Mouse (Mus musculus): ENCODE measurements around the gene Hexim2. TPM values are rescaled to one million over a fixed set of nuclear protein-coding genes. Genes with fewer than 3 reads are reported as not detected.
A peak's percentile ranks its signal among the peaks of the same experiment; 100 is the strongest.

The Hexim2 gene
- polyA plus RNA-seq (2017; shearing (Covaris generic)): 1 to 10 TPM; 2.2 to 3.6 TPM

GRCm38 (mm10) chr11:103131701-103132575 is at the start of gene Hexim2:
Gene Hexim2, plus strand, starts transcription at chr11:103132429.
- ATAC-seq: no peak

- no peak for ATAC-seq
Observed at GRCm38 (mm10) chr11:103093306-103093705, 38.9 kb upstream of the Hexim2 start.

- no peak for ATAC-seq
Observed at GRCm38 (mm10) chr11:103093862-103094833, 38.1 kb upstream of the Hexim2 start.

- ATAC-seq: no peak
Observed at GRCm38 (mm10) chr11:103095107-103095670, 37.0 kb upstream of the Hexim2 start.

GRCm38 (mm10) chr11:103095801-103096200 is 36.4 kb upstream of the Hexim2 start:
- no peak for ATAC-seq

- ATAC-seq: no peak
Observed at GRCm38 (mm10) chr11:103096979-103097894, 35.0 kb upstream of the Hexim2 start.

GRCm38 (mm10) chr11:103098531-103099190 is 33.6 kb upstream of the Hexim2 start:
- ATAC-seq: no peak

GRCm38 (mm10) chr11:103099352-103099940 is 32.8 kb upstream of the Hexim2 start:
- ATAC-seq: no peak

GRCm38 (mm10) chr11:103100361-103100760 is 31.9 kb upstream of the Hexim2 start:
- ATAC-seq: no peak

GRCm38 (mm10) chr11:103101481-103101865 is 30.8 kb upstream of the Hexim2 start, which contains the start of the genes Plcd3 and Acbd4:
Gene Plcd3, minus strand, starts transcription at chr11:103101658.
Gene Acbd4, plus strand, starts transcription at chr11:103101682.
- no peak for ATAC-seq

- no peak for ATAC-seq
Observed at GRCm38 (mm10) chr11:103101866-103102501, 30.2 kb upstream of the Hexim2 start.

- ATAC-seq: peak; percentile 98
Observed at GRCm38 (mm10) chr11:103102725-103103349, 29.4 kb upstream of the Hexim2 start.

GRCm38 (mm10) chr11:103103621-103104020 is 28.6 kb upstream of the Hexim2 start:
- no peak for ATAC-seq

- no peak for ATAC-seq
Observed at GRCm38 (mm10) chr11:103104469-103104868, 27.8 kb upstream of the Hexim2 start.

- ATAC-seq: no peak
Observed at GRCm38 (mm10) chr11:103105180-103105725, 27.0 kb upstream of the Hexim2 start.

GRCm38 (mm10) chr11:103105810-103106209 is 26.4 kb upstream of the Hexim2 start:
- no peak for ATAC-seq

GRCm38 (mm10) chr11:103106386-103106785 is 25.8 kb upstream of the Hexim2 start:
- no peak for ATAC-seq

- ATAC-seq: no peak
Observed at GRCm38 (mm10) chr11:103111301-103111700, 20.9 kb upstream of the Hexim2 start.

- no peak for ATAC-seq
Observed at GRCm38 (mm10) chr11:103111881-103112551, 20.2 kb upstream of the Hexim2 start.

All from activated CD4-positive, CD25-positive, alpha-beta regulatory T cell, adult 4 months (primary cell).